Mouse (Mus musculus) neutrophil, adult 5-6 weeks (primary cell): ENCODE results near the gene Sms. TPM values are rescaled to one million over a fixed set of nuclear protein-coding genes. Genes with fewer than 3 reads are reported as not detected.

ENCODE experiments used
- ATAC-seq: fragments of 151-379, 151-347 bp; 2 replicates; pipeline ENCODE4 v1.8.0; 2017; ENCODE audit warnings: mild to moderate bottlenecking, moderate TSS enrichment; ENCODE audit not compliant: insufficient number of reproducible peaks, poor library complexity, low FRiP score, severe bottlenecking; ENCODE audit errors: extremely low read depth
- total RNA-seq: library from RNA; stranded (forward); fragments of 200-1000 nt; gene quantifications from 2 replicates; pipeline ENCODE4 v1.2.3, GENCODE M21; 2017

Sms gene
- total RNA-seq, 1 experiment from 2014 or later: 76.1 TPM

DNA sequence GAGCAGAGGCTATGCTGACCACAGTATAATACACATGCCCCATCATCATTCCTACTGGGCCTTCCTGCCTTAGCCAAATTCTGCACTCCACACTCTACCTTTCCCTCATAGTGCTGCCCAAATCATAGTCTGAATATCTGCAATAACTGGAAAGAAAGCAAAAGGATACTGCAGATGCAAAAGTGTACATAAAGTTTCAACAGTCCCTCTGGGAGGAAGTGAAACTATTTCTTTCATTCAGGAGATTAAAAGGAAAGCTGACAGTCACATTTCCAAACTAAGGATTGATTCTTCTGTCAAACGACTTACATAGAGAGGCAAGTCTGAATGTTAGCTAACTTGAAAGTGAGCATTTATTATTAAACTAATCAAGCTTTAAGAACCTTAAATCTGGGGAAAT, 26.1 kb downstream of the Sms start:
- no peak for ATAC-seq

DNA sequence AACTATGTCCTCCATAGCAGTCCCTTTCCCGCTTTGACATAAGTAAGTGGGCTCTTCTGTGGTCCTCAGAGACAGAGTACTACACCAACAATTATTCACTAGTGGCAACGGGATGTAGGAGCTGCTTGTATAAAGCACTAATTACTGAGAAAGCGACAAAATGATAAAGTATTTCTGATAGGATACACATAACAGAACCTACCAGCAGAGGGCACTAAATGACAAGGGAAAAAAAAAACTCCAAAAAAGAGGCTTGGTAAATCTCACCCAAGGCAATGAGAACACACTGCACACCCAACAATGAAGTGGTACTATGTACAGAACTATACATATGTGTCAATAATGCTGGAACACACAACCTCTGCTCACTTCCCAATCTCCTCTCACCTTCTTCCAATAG, 29.4 kb downstream of the Sms start:
- no peak for ATAC-seq

DNA sequence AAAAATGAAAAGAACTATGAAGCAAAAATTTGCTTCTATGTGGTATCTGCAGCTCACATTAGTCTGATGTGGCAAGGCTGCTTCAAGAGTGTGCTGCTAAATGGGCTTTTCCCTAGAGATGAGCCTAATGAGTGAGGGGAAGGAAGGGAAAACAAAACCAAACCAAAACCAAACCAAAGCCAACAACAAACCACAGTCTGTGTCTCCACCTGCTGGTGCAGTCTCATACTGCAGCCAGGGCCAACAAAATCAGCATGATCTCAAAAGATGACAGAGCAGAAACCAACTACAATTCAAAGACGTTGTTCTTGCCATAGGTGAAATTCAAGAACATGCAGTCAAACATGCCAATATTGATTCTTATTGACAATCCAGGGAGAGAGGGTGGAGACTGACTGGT, 37.7 kb downstream of the Sms start:
- peak; percentile 51; the same call in 1 of the 2 replicates for ATAC-seq

DNA sequence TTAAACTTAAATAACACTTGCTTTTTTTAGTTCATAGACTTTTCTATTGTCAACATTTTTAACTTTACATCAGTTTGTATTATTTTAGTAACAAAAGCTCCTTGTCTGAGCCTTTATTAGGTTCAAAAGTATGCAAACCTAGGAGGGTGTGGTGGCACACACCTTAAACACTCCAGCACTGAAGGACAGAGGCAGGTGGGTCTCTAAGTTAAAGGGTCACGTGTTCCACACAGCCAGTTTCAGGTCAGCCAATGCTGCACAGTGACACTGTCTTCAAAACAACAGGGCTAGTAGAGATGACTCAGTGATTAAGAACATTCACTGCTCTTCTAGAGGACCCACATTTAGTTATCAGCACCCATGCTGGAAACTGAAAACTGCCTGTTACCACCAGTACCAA, 43.1 kb downstream of the Sms start:
- ATAC-seq: no peak

DNA sequence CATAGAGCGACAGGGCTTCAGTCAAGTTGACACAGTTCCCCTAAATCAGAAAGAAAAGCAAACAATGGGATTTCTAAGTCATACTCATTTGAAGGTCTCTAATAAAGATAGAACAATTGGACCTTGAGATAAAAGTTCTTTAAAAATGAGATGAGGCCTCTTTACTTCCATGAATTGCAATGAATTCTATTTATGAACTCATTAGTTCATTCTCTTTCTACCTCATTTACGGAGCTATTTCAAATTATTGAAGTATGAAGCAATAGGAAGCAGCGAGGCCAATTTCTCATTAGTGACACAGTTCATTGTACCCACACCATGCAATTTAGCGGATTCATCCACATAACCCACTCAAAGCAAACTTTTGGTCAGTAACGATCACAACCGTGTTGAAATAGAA, 44.7 kb downstream of the Sms start:
- no peak for ATAC-seq

DNA sequence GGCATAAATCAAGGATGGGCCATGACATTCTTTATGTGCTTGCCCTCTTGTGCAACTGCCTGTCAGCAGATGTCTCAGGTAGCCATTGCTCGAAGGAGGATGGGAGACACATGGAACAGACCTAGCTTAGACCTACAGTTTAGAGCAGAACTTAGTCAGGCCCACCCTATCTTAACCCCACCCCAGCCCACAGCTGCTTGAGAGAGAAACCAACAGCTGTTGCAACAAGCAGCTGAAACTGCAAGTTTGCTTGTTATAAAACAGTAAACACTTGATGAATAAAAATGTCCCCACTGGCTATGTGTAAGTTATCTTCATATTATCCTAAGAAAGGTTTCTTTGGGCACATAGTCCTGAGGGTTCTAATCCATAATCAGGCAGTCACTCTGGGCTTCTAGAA, 57.3 kb downstream of the Sms start:
- ATAC-seq: no peak

DNA sequence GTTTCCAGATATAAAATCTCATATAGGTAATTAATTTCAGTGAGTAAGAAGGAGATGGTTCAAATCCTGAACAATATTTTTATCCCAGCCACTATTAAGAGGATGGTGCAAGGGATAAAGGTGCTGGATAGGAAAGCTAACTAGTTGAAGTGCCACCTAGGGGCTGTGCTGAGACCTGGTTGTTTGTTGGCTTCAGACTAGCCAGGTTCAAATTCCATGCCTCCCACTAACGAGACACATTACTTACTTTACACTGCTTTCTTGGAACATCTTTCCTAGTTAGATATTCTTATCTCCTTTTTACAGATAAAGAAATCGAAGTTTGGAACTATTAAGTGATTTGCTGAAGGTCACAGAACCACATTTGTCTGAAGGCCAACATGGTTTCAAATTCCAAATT, 72.6 kb downstream of the Sms start:
- no peak for ATAC-seq

DNA sequence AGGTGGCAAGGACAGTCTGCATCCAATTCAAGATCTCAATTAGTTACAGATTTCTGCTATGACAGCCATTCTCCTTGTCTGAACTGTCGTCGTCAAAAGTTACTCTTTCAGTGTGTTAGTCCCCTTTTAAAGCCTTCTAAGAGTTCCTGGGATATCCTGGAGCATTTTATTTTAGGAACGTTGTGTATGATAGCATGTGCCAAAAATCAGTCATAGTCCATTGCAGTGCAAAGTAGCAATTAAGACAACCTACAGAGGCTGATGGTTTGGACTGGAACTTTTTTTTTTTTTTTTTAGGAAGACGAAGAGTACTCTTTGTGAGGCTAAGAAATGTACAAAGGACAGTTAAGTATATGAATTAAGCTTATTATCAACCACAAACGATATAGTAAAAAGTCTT, 76.9 kb downstream of the Sms start, which contains the start of gene Phex:
Gene Phex (minus strand): TSS at position 101 of the 400 bp plus-strand sequence.
- no peak for ATAC-seq

DNA sequence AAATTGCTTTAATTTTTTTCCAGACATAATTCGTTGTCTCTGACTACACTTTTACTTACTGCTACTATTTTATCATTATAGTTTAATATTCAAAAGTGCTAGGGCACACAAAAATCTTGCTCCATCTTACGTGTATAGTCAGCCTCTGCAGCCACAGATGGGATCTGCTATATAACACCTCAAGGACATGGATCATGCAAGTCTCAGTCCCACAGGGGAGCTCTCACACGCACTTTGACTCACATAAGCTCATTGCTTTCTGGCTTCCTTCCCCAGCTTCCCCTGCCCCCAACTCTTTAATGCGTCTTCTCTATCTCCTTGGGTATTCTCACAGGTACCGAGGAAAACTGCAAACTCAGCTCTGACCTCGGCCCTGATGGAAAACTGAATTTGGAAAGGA, 87.2 kb downstream of the Sms start:
- ATAC-seq: no peak

Other genes with a start within 250 kb of the Sms start
- gene Phex, start 77.0 kb downstream of the Sms start, total RNA-seq: 0.49 and 0.58 TPM in 2 replicates
- gene Yy2, start 76.7 kb upstream of the Sms start, total RNA-seq: 1.6 and 5.0 TPM in 2 replicates
- 10.5 and 11.7 TPM in 2 replicates for gene Mbtps2, start 106.4 kb upstream of the Sms start, total RNA-seq
- not detected in 2 replicates for gene Smpx, start 206.6 kb upstream of the Sms start, total RNA-seq